Mouse (Mus musculus): Measurements from ENCODE around the gene Insm1. TPM values are rescaled to one million over a fixed set of nuclear protein-coding genes. Genes with fewer than 3 reads are reported as not detected.

Gene Insm1
- polyA plus RNA-seq, 1 experiment, result not detected

GRCm38 (mm10) chr2:146266539-146266938 lies 44.8 kb downstream of the Insm1 start:
- Histone ChIP-seq H3K4me3 (no peak overlapping the region), H3K27me3 (ENCODE audit: control insufficient read depth, insufficient read depth, insufficient read length) (no peaks in the 10 kb centered on the region), H3K4me2 (ENCODE audit: low read depth) (no peak overlapping the region), H3ac (ENCODE audit: control insufficient read depth, insufficient read length) (no peak overlapping the region), H3K36me3 (ENCODE audit: control insufficient read depth, insufficient read depth) (no peaks in the 10 kb centered on the region), H3K79me2 (ENCODE audit: control insufficient read depth, insufficient read depth) (no peaks in the 10 kb centered on the region)
- TF ChIP-seq SRF (IDR thresholded peaks at IDR 0.05; ENCODE audit: control insufficient read depth, insufficient read length, low read depth), result no peak
- no peak for TF ChIP-seq REST (IDR thresholded peaks at IDR 0.05; ENCODE audit: insufficient read depth, insufficient read length)
- TF ChIP-seq MYOG (IDR thresholded peaks at IDR 0.05; ENCODE audit: control insufficient read depth in 1 of 3, insufficient read depth in 1 of 3, insufficient read length in 2 of 3, low read depth in 2 of 3), result no peak
- TF ChIP-seq MAX (IDR thresholded peaks at IDR 0.05; ENCODE audit: low read depth), result no peak
- TF ChIP-seq E2F4 (IDR thresholded peaks at IDR 0.05; ENCODE audit: insufficient read depth), result no peak
- no peak for TF ChIP-seq POLR2A (IDR thresholded peaks at IDR 0.05; ENCODE audit: insufficient read length, low read depth)
- no peak for TF ChIP-seq POLR2AphosphoS2 (IDR thresholded peaks at IDR 0.05; ENCODE audit: insufficient read length, low read depth)
- TF ChIP-seq MYOD1 (IDR thresholded peaks at IDR 0.05; ENCODE audit: control insufficient read depth in 1 of 3, insufficient read length in 2 of 3, low read depth in 2 of 3), result no peak
- no peak for TF ChIP-seq USF1 (IDR thresholded peaks at IDR 0.05; ENCODE audit: low read depth)
- TF ChIP-seq TCF3 (IDR thresholded peaks at IDR 0.05; ENCODE audit: insufficient read length, low read depth), result no peak
- TF ChIP-seq CEBPB (IDR thresholded peaks at IDR 0.05; ENCODE audit: insufficient read depth, poor library complexity, severe bottlenecking), result no peak
- TF ChIP-seq TCF12 (IDR thresholded peaks at IDR 0.05; ENCODE audit: insufficient read depth, poor library complexity, severe bottlenecking), result no peak

Measured in myocyte (in vitro differentiated cells).